Mouse (Mus musculus) lung, postnatal 0 days (tissue): ENCODE measurements around the gene Fndc3a. TPM values are rescaled to one million over a fixed set of nuclear protein-coding genes. Genes with fewer than 3 reads are reported as not detected.

Experiments
- ATAC-seq: fragments of 200-750 bp; cut with Nextera tagmentation; 2 replicates; pipeline ENCODE4 v1.8.0; 2017; ENCODE audit warnings: moderate library complexity
- DNase-seq: peaks from one replicate; pipeline ENCODE4 v3.0.0-alpha.2; 2016; ENCODE audit warnings: low spot score
- H3K27ac ChIP-seq: fragments of 300-500 bp; sonication (generic); 2 replicates; pipeline ENCODE4 v1.5.1; 2014; ENCODE audit warnings: antibody characterized with exemption, mild to moderate bottlenecking, low read length, mixed read lengths
- H3K27me3 ChIP-seq: fragments of 300-500 bp; sonication (generic); replicated peaks from 2 replicates; pipeline ENCODE4 v1.6.1; 2014; ENCODE audit warnings: low read length, mixed read lengths; ENCODE audit not compliant: insufficient read depth
- H3K36me3 ChIP-seq: fragments of 300-500 bp; sonication (generic); 2 replicates; pipeline ENCODE4 v1.6.1; 2014; ENCODE audit warnings: low read length, mixed read lengths; ENCODE audit not compliant: insufficient read depth
- H3K4me1 ChIP-seq: fragments of 300-500 bp; sonication (generic); 2 replicates; pipeline ENCODE4 v1.6.1; 2014; ENCODE audit warnings: antibody characterized with exemption, low read depth, low read length, mixed read lengths; ENCODE audit not compliant: insufficient read depth
- H3K4me2 ChIP-seq: fragments of 300-500 bp; sonication (generic); replicated peaks from 2 replicates; pipeline ENCODE4 v1.6.1; 2014; ENCODE audit warnings: low read depth, mild to moderate bottlenecking, low read length, moderate library complexity, mixed read lengths
- H3K4me3 ChIP-seq: fragments of 300-500 bp; sonication (generic); 2 replicates; pipeline ENCODE4 v1.5.1; 2014; ENCODE audit warnings: low read depth, low read length
- H3K9ac ChIP-seq: fragments of 300-500 bp; sonication (generic); replicated peaks from 2 replicates; pipeline ENCODE4 v1.6.1; 2014; ENCODE audit warnings: low read depth, mild to moderate bottlenecking
- H3K9me3 ChIP-seq: fragments of 300-500 bp; sonication (generic); 2 replicates; pipeline ENCODE4 v1.6.1; 2016; ENCODE audit warnings: low read length, mixed read lengths
- CTCF ChIP-seq: IDR thresholded peaks from 2 replicates; pipeline ENCODE4 v1.5.1; 2016; ENCODE audit warnings: antibody characterized with exemption, mild to moderate bottlenecking
- EP300 ChIP-seq: IDR thresholded peaks from 2 replicates; pipeline ENCODE4 v1.6.1; 2016; ENCODE audit warnings: antibody characterized with exemption, mild to moderate bottlenecking, control low read depth
- WGBS: fragments of 180-500 bp; shearing (Covaris S2); extraction: QIAGEN DNeasy Blood & Tissue Kit; methylation state at CpG from one replicate; pipeline ENCODE4 v1.1.7; 2014; 5-methylcytosine and 5-hydroxymethylcytosine counted together
- polyA plus RNA-seq: library from polyadenylated mRNA; unstranded; fragments of >200 nt; fragmentation: Nextera tagmentation; extraction: Ambion mirVana; gene quantifications from 2 replicates; pipeline ENCODE4 v1.2.1, GENCODE M21; 2015

Gene Fndc3a
- polyA plus RNA-seq, 1 experiment from 2014 or later: 40.2 TPM

DNA sequence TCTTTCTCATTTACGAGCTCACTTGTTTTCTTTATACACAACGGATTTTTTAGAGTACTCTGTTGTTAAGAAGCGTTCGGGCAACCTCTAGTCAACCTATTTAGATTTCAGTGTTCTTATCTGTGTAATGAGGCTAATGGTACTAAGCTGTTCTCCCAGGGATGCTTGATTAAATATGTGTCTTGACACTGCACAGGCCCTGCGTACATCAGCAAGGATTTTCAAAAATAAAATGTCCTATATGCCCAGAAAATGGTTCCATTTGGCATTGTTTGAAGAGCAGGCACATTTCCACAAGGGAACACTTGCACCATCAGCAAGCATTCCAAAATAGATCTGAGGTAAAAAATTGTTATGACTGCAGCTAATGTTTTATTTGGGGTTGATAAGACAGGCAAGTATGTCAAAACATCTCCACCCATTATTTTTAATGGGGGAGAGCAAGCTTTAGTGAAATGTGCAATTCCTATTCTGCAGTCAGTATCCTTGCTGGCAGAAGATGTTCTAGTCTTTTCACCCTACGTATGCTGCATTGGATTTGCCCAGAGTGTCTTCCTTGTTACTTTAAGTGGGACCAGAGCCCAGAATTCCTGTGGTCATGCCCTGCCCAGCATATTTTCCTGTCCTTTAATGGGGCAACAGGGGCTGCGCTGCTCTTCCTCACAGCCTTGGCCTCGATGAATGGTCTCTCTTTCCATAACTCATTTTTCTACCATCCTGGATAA is 29.8 kb upstream of the Fndc3a start:
- H3K9me3 ChIP-seq: no peaks in the 10 kb centered on the region
- no peak overlapping the region for H3K9ac ChIP-seq
- no peak overlapping the region for H3K4me3 ChIP-seq
- peak; percentile 79 for DNase-seq
- WGBS: 59% methylated on average over 8 of the region's 8 CpGs
- no peak overlapping the region for H3K27ac ChIP-seq
- ATAC-seq: peak; percentile 72
- H3K27me3 ChIP-seq: no peaks in the 10 kb centered on the region
- H3K4me1 ChIP-seq: peaks cover 3% of the 10 kb centered on the region; the same call in 1 of the 2 replicates
- no peak overlapping the region for H3K4me2 ChIP-seq
- H3K36me3 ChIP-seq: no peaks in the 10 kb centered on the region
- TF ChIP-seq EP300: peak; percentile 45
- TF ChIP-seq CTCF: no peak

DNA sequence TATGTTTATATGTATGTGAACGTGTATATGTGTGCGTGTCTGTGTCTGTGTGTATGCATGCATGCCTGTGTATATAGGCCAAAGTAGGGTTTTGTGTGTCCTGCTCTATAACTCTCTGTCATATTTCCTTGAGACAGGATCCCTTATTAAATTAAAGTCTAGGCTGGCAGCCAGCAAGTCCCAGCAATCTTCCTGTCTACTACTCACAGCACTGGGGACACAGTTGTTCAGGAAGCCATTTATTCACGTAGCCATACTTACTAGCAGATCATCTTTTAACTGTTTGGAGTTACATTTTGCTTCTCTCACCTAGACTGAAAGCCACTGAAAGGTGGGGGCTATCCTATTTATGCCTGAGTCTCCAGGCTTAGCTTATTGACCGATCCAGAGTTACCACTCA is 29.0 kb upstream of the Fndc3a start:
- Histone ChIP-seq H3K27ac (no peak overlapping the region), H3K4me3 (no peak overlapping the region), H3K9me3 (no peaks in the 10 kb centered on the region), H3K27me3 (no peaks in the 10 kb centered on the region), H3K4me1 (peaks cover 3% of the 10 kb centered on the region; the same call in 1 of the 2 replicates), H3K9ac (no peak overlapping the region), H3K4me2 (no peak overlapping the region), H3K36me3 (no peaks in the 10 kb centered on the region)
- TF ChIP-seq EP300 (no peak), CTCF (no peak)
- DNase-seq (no peak), ATAC-seq (no peak)
- WGBS: 66% methylated on average over 4 of the region's 4 CpGs

- no peak for TF ChIP-seq CTCF
- no peak for TF ChIP-seq EP300
- ATAC-seq: no peak
- 72% methylated on average over 4 of the region's 4 CpGs for WGBS
Measured at GRCm38 (mm10) chr14:72738217-72738616, 28.4 kb upstream of the Fndc3a start.

GRCm38 (mm10) chr14:72725865-72726264 is 16.1 kb upstream of the Fndc3a start:
- Histone ChIP-seq H3K27ac (no peak overlapping the region), H3K27me3 (no peaks in the 10 kb centered on the region), H3K9me3 (no peaks in the 10 kb centered on the region), H3K4me2 (no peak overlapping the region), H3K4me1 (no peaks in the 10 kb centered on the region), H3K4me3 (no peak overlapping the region), H3K36me3 (no peaks in the 10 kb centered on the region), H3K9ac (no peak overlapping the region)
- TF ChIP-seq CTCF: no peak
- no peak for TF ChIP-seq EP300
- DNase-seq (no peak), ATAC-seq (no peak)
- 64% methylated on average over 3 of the region's 3 CpGs for whole genome bisulfite sequencing

More at GRCm38 (mm10) chr14:72738217-72738616, 28.4 kb upstream of the Fndc3a start:
- no peaks in the 10 kb centered on the region for H3K36me3 ChIP-seq
- DNase-seq: peak; percentile 10
- H3K4me1 ChIP-seq: peaks cover 3% of the 10 kb centered on the region; the same call in 1 of the 2 replicates
- no peak overlapping the region for H3K27ac ChIP-seq
- no peaks in the 10 kb centered on the region for H3K9me3 ChIP-seq
- H3K9ac ChIP-seq: no peak overlapping the region
- no peaks in the 10 kb centered on the region for H3K27me3 ChIP-seq
- no peak overlapping the region for H3K4me2 ChIP-seq
- no peak overlapping the region for H3K4me3 ChIP-seq

GRCm38 (mm10) chr14:72722274-72723053 is 12.7 kb upstream of the Fndc3a start:
- 55% methylated on average over 3 of the region's 3 CpGs for WGBS
- TF ChIP-seq CTCF (no peak), EP300 (no peak)
- ATAC-seq: no peak

GRCm38 (mm10) chr14:72716175-72716574 is 6.4 kb upstream of the Fndc3a start:
- ATAC-seq: no peak
- Histone ChIP-seq H3K9ac (no peak overlapping the region), H3K9me3 (no peaks in the 10 kb centered on the region), H3K27ac (no peak overlapping the region), H3K4me3 (no peak overlapping the region), H3K27me3 (no peaks in the 10 kb centered on the region), H3K4me2 (no peak overlapping the region), H3K4me1 (no peaks in the 10 kb centered on the region), H3K36me3 (no peaks in the 10 kb centered on the region)
- no peak for DNase-seq
- TF ChIP-seq EP300 (no peak), CTCF (no peak)
- WGBS: 91% methylated on average over 4 of the region's 4 CpGs

More at GRCm38 (mm10) chr14:72722274-72723053, 12.7 kb upstream of the Fndc3a start:
- Histone ChIP-seq H3K9ac (no peak overlapping the region), H3K9me3 (no peaks in the 10 kb centered on the region), H3K4me1 (no peaks in the 10 kb centered on the region), H3K27me3 (no peaks in the 10 kb centered on the region), H3K36me3 (no peaks in the 10 kb centered on the region), H3K4me2 (no peak overlapping the region), H3K4me3 (no peak overlapping the region), H3K27ac (no peak overlapping the region)
- DNase-seq: no peak
